Mouse (Mus musculus) neural tube, embryonic 12.5 days (tissue): ENCODE data around the gene Gm8297. TPM values are rescaled to one million over a fixed set of nuclear protein-coding genes. Genes with fewer than 3 reads are reported as not detected.
"Not testable (repeated sequence)": the region's sequence is repeated elsewhere in the genome, so short reads cannot be mapped to it uniquely, and the experiment has no call there.

Experiments used
- ATAC-seq: fragments of 200-750 bp; cut with Nextera tagmentation; 2 replicates; pipeline ENCODE4 v1.8.0; 2017; ENCODE audit warnings: low read depth, mild to moderate bottlenecking, moderate TSS enrichment, moderate library complexity; ENCODE audit not compliant: low FRiP score
- H3K27ac ChIP-seq: fragments of 300-500 bp; sonication (generic); 2 replicates; pipeline ENCODE4 v1.5.1; 2016
- H3K27me3 ChIP-seq: fragments of 300-500 bp; sonication (generic); replicated peaks from 2 replicates; pipeline ENCODE4 v1.6.1; 2016; ENCODE audit warnings: mild to moderate bottlenecking
- H3K36me3 ChIP-seq: fragments of 300-500 bp; sonication (generic); 2 replicates; pipeline ENCODE4 v1.6.1; 2016; ENCODE audit warnings: mild to moderate bottlenecking
- H3K4me1 ChIP-seq: fragments of 300-500 bp; sonication (generic); 2 replicates; pipeline ENCODE4 v1.6.1; 2016
- H3K4me2 ChIP-seq: fragments of 300-500 bp; sonication (generic); replicated peaks from 2 replicates; pipeline ENCODE4 v1.6.1; 2016; ENCODE audit warnings: mild to moderate bottlenecking
- H3K4me3 ChIP-seq: fragments of 300-500 bp; sonication (generic); 2 replicates; pipeline ENCODE4 v1.5.1; 2016
- H3K9ac ChIP-seq: fragments of 300-500 bp; sonication (generic); 2 replicates; pipeline ENCODE4 v1.6.1; 2016; ENCODE audit warnings: mild to moderate bottlenecking
- H3K9me3 ChIP-seq: fragments of 300-500 bp; sonication (generic); 2 replicates; pipeline ENCODE4 v1.6.1; 2016; ENCODE audit warnings: mild to moderate bottlenecking
- WGBS: fragments of 180-500 bp; shearing (Covaris S2); methylation state at CpG from one replicate; pipeline ENCODE4 v1.1.7; 2016; 5-methylcytosine and 5-hydroxymethylcytosine counted together
- polyA plus RNA-seq: library from polyadenylated mRNA; unstranded; fragments of >200 nt; fragmentation: Nextera tagmentation; extraction: Ambion mirVana; gene quantifications from 2 replicates; pipeline ENCODE4 v1.2.1, GENCODE M21; 2016

The Gm8297 gene
- not detected in 2 replicates for polyA plus RNA-seq

- H3K27ac ChIP-seq, ATAC-seq, H3K9ac ChIP-seq, H3K9me3 ChIP-seq, H3K4me2 ChIP-seq, H3K27me3 ChIP-seq, H3K4me1 ChIP-seq, H3K4me3 ChIP-seq, H3K36me3 ChIP-seq: not testable (repeated sequence)
Observed at GRCm38 (mm10) chr14:4983635-4984034, at the start of gene Gm8297. Gene Gm8297 (plus strand): TSS chr14:4983935.

GRCm38 (mm10) chr14:5015591-5015990 lies 31.9 kb downstream of the Gm8297 start, which contains the start of gene Gm3298:
Gene Gm3298 (plus strand): TSS chr14:5015891.
- not testable (repeated sequence) for H3K4me2 ChIP-seq, ATAC-seq, H3K4me1 ChIP-seq, H3K4me3 ChIP-seq, H3K9ac ChIP-seq, H3K36me3 ChIP-seq, H3K27me3 ChIP-seq, H3K27ac ChIP-seq, H3K9me3 ChIP-seq
- 83% methylated on average over 1 of the region's 2 CpGs for WGBS

Other genes with a start within 250 kb of the Gm8297 start
- not detected in 2 replicates for gene Gm9602, start 207.6 kb upstream of the Gm8297 start, polyA plus RNA-seq
- gene Gm3269, start 145.8 kb upstream of the Gm8297 start, polyA plus RNA-seq: not detected in 2 replicates
- 1.5 and 2.4 TPM in 2 replicates for gene Gm3264, start 128.4 kb upstream of the Gm8297 start, polyA plus RNA-seq
- gene Gm3278, start 91.5 kb upstream of the Gm8297 start, polyA plus RNA-seq: 0.16 TPM in 1 of 2 replicates, not detected in the other
- gene Gm3298, start 32.0 kb downstream of the Gm8297 start, polyA plus RNA-seq: not detected in 2 replicates
- gene 4930555G01Rik, start 66.7 kb downstream of the Gm8297 start, polyA plus RNA-seq: not detected in 2 replicates
- gene Gm8281, start 87.1 kb downstream of the Gm8297 start, polyA plus RNA-seq: 3.8 and 4.5 TPM in 2 replicates
- not detected in 2 replicates for gene Gm8279, start 147.6 kb downstream of the Gm8297 start, polyA plus RNA-seq
- gene Gm3317, start 180.6 kb downstream of the Gm8297 start, polyA plus RNA-seq: not detected in 2 replicates
- gene Gm8271, start 201.9 kb downstream of the Gm8297 start, polyA plus RNA-seq: not detected in 2 replicates